Mouse (Mus musculus): Measurements from ENCODE around the gene Tpst1.

Tpst1 gene

DNA sequence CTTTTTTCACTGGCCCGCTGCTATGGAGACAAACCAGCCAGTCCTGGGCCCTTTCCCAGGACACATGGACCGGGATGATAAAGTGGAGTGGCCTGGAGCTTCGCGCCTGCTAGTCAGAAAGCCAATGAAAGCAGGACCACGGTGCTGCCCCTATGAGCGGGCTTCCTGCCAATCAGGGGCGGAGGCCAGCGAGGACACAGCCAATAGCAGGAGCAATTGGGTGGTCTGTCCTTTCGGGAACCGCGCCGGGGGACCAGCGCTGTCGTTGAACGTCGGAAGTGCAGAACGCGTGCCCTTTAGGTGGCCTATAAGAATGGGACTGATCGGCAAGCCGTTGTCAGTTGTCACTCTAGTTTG, 70.8 kb downstream of the Tpst1 start:
- DNase-seq (ENCODE audit: extremely low spot score) = peak; percentile 59

DNA sequence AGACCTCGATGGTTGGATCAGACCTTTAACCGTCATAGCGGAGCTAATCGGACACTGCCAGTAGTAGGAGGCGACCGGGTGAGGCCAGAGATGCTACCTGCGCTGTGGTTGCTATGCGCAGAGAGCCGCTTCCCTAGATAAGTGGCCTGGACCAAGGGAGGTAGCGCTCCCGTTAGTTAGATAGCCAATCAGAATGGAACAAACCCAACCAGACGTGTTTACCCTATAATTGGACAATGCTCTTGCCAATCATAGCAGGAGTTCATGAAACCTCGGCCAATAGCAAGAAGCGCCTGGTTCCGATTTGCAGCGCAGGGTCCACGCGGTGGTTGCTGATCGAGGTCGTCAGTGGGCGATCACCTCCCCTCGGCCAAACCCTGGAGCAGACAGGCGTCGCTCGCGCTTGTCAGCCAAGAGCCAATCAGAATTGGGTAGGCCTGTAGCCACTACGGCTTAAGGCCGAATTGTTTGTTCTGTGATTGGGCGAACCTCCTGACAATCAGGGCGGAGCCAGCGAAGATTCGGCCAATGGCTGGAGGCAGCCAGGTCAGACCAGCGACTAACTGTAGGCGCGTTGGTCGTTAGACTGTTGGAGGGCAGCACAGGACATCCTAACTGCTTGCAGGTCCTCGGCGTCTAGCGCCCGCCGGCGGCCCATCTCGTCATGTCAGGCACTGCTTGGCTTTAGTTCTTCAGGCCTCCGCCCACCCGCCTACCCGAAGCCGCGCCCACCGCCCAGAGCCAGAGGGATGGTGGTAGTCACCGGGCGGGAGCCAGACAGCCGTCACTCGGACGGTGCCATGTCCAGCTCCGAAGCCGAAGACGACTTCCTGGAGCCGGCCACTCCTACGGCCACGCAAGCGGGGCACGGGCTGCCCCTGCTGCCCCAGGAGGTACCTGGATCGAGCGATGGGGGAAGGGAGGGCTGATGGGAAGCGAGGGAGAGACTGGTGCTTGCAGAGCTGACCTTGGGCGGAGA, 71.5 kb downstream of the Tpst1 start, which contains the start of gene Kctd7:
TSS of gene Kctd7 (plus strand) at position 528 of the 979 bp plus-strand sequence.
- DNase-seq (ENCODE audit: extremely low spot score) = peak; percentile 94

DNA sequence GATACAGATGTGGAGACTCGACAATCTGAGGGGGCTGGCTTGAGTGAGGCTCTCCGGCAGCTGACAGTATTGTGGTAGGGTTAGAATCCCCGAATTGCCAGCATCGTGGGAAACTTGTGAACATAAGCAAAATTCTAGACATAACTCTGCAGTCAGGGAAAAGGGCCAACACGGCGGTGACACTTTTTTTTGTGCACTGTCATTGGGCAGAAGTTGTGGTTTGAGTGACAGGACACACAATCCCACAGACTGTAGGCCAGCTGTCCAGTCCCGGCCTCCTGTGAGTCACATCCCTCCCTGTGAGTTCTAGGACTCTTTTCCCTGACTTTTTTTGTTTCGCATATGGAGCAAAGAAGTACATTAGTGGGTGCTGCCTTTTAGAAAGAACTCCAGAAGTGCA, 72.8 kb downstream of the Tpst1 start:
- DNase-seq (ENCODE audit: extremely low spot score) = no peak

DNA sequence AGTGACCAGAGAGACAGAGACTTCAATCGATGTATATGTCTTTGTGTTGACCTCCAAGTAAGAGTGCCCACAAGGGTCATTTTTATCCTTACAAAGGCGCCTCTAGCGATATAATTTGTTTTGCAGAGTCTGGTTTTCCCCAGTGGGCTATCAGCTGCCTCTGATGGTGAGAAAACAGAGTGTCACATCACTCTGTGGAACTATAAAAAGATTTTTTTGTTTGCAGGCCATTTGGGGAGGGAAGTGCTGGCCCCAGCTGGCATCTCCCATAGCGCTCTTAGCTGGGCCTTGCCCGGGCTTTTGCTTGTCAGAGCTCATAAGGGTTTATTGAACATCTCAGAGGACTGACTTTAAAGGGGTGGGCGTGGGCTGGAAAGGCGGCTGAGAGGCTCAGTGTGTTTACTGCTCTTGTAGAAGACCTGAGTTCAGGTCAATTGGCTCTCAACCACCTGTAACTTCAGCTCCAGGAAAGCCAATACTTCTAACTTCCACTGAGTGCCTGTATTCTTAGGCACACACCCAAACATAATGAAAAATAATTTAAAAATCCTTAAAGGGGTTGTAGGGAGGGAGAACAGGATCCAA, 76.7 kb downstream of the Tpst1 start:
- DNase-seq (ENCODE audit: extremely low spot score) = no peak

- no peak for DNase-seq (ENCODE audit: extremely low spot score)
Observed at GRCm38 (mm10) chr5:130154286-130154685, 81.2 kb downstream of the Tpst1 start.

- DNase-seq (ENCODE audit: extremely low spot score) = no peak
Observed at GRCm38 (mm10) chr5:130158545-130158944, 85.4 kb downstream of the Tpst1 start.

GRCm38 (mm10) chr5:130159761-130160201, 86.7 kb downstream of the Tpst1 start:
- no peak for DNase-seq (ENCODE audit: extremely low spot score)

DNA sequence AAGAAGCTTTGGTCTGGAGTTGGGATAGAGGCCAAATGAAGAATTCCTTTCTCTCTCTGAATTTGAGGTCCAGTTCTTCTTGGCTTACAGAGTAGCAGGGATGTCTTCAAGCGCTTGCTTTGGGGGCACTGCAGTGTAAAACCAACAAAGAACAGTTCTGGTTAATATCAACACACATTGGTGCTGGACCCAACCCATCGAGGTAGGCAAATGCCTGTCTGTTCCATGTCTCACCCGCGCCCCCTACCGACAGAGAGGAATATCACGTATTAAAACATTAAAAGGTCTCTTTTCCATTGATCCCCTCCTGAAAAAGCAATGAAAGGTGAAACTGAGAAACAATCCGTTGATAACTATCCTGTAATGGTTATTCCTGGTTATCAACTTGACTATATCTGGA, 90.5 kb downstream of the Tpst1 start:
- DNase-seq (ENCODE audit: extremely low spot score) = peak; percentile 57

DNA sequence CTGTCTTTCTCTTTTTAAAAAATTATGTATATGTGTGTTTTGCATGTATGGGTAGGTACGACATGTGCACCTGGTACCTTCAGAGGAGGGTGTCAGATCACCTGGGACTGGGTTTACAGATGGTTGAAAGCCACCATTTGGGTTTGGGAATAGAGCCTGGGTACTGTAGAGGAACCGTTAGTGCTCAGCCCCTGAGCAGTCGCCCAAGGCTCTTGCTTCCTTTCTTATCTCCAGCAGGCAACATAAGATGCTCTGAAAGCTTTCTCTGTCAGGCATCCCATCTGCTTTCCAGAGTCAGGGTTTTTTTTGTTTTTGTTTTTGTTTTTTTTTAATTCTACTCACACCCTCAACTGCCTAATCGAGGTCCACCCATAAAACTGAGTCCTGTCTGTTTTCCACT, 92.1 kb downstream of the Tpst1 start:
- DNase-seq (ENCODE audit: extremely low spot score) = no peak

GRCm38 (mm10) chr5:130169109-130169508, 96.0 kb downstream of the Tpst1 start:
- no peak for DNase-seq (ENCODE audit: extremely low spot score)

- DNase-seq (ENCODE audit: extremely low spot score) = no peak
Observed at GRCm38 (mm10) chr5:130170666-130171422, 97.7 kb downstream of the Tpst1 start.

GRCm38 (mm10) chr5:130171423-130171954, 98.4 kb downstream of the Tpst1 start, which contains the start of gene Rabgef1:
TSS of gene Rabgef1 (plus strand) at chr5:130171798.
- DNase-seq (ENCODE audit: extremely low spot score) = peak; percentile 95

- DNase-seq (ENCODE audit: extremely low spot score) = no peak
Observed at GRCm38 (mm10) chr5:130171956-130172601, 99.0 kb downstream of the Tpst1 start.

GRCm38 (mm10) chr5:130173012-130173411, 99.9 kb downstream of the Tpst1 start:
- no peak for DNase-seq (ENCODE audit: extremely low spot score)

GRCm38 (mm10) chr5:130177871-130178270, 104.7 kb downstream of the Tpst1 start:
- no peak for DNase-seq (ENCODE audit: extremely low spot score)

- no peak for DNase-seq (ENCODE audit: extremely low spot score)
Observed at GRCm38 (mm10) chr5:130180362-130180761, 107.2 kb downstream of the Tpst1 start.

DNA sequence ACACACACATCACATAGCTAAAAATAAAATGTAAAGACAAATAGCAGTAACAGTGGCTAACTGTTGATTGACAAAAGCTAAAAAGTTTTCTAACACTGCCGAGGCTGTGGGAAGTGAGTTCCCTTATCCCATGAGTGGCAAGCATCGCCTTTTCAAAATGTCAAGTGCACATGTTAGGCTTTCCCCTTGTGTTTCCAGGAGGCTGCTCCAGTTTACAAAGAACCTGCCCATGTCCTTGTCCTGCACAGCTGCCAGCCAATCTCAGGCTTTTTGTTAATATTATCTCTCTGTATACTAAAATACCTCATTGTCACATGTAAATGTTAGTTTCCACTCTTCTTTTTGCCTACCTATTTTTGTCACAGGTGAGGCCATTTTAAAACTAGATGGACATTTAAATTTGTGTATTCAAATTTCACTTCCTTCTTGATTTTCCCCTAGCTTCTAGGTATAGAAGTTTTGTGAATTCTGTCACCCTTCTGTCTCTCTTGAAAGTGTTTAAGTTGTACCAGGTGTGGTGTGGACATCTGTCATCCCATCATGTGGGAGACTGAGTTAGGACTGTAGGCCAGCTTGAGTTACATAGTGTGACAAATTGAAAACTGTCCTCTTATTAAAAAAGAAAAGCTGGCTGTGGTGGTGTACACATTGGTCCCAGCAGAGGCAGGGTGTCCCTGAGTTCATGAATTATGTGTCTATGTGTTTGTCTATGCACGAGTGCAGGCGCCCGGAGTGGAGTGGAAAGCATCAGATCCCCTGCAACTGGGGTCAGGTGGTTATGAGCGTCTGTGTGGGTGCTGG, 108.8 kb downstream of the Tpst1 start:
- DNase-seq (ENCODE audit: extremely low spot score) = no peak

DNA sequence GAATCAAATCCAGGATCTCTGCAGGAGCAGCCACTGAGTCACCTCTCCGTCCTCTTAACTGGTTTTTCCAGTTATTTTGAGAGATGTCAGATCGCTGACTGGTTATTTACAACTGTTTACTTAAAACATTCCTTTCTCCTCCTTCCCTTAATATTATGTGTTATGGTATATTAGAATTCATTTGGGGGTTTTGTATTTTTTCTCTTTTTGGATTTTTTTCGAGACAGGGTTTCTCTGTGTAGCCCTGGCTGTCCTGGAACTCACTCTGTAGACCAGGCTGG, 109.4 kb downstream of the Tpst1 start:
- DNase-seq (ENCODE audit: extremely low spot score) = no peak

- DNase-seq (ENCODE audit: extremely low spot score) = no peak
Observed at GRCm38 (mm10) chr5:130184193-130184856, 111.2 kb downstream of the Tpst1 start.

GRCm38 (mm10) chr5:130185312-130185711, 112.2 kb downstream of the Tpst1 start:
- DNase-seq (ENCODE audit: extremely low spot score) = no peak
